Mouse (Mus musculus) layer of hippocampus, adult 18-20 months (tissue): ENCODE data around the gene Faap100. TPM values are rescaled to one million over a fixed set of nuclear protein-coding genes. Genes with fewer than 3 reads are reported as not detected.

Experiments used
- DNase-seq, 2 experiments: peaks; one replicate each; pipeline ENCODE4 v3.0.0; 2022; ENCODE audit warnings: low spot score in 2 of 2
- microRNA-seq, 2 experiments: library from miRNA; unstranded; fragments of <30 nt; microRNA quantifications; one replicate each; pipeline ENCODE4 v1.2.0; 2021
- total RNA-seq, 2 experiments: library from RNA; stranded (reverse); gene quantifications; 2 replicates each; pipeline ENCODE4 v1.2.3; 2021

The Faap100 gene
- total RNA-seq, 2 experiments from 2014 or later, result 16.7 to 18.4 TPM

GRCm38 (mm10) chr11:120335431-120336021 is 43.0 kb downstream of the Faap100 start:
- DNase-seq, result no peak

GRCm38 (mm10) chr11:120320156-120320555 is 58.4 kb downstream of the Faap100 start:
- DNase-seq, result no peak

- DNase-seq, result no peak
Measured at GRCm38 (mm10) chr11:120319310-120319709, 59.3 kb downstream of the Faap100 start.

Small RNA genes lying within 50 kb of the gene (microRNA-seq; reads per million reads assigned to microRNA genes)
- 0 reads per million in 2 experiments for gene Gm23419
- 0.59 to 1.7 reads per million in 2 experiments for gene Mir6935

Other genes starting within 250 kb of the Faap100 start
- gene Slc38a10, start 227.4 kb downstream of the Faap100 start, total RNA-seq, result 10 to 100 TPM; 81.4 to 86.5 TPM
- 10 to 100 TPM; 17.6 to 19.0 TPM for gene Bahcc1, start 145.8 kb downstream of the Faap100 start, total RNA-seq
- gene Actg1, start 30.2 kb downstream of the Faap100 start, total RNA-seq, result 1,000 to 10,000 TPM; 1,279 to 1,291 TPM
- under 1 TPM in 1 of 2 experiments, not detected in 1; 0.61 TPM for gene Fscn2, start 17.2 kb downstream of the Faap100 start, total RNA-seq
- 10 to 100 TPM; 60.0 to 61.9 TPM for gene Nploc4, start 58.9 kb upstream of the Faap100 start, total RNA-seq
- gene Tspan10, start 63.9 kb upstream of the Faap100 start, total RNA-seq, result not detected
- gene Pde6g, start 74.7 kb upstream of the Faap100 start, total RNA-seq, result under 1 TPM; 0.43 to 0.82 TPM
- gene Oxld1, start 79.3 kb upstream of the Faap100 start, total RNA-seq, result 10 to 100 TPM; 13.1 to 13.5 TPM
- 10 to 100 TPM; 24.6 to 32.9 TPM for gene Ccdc137, start 79.4 kb upstream of the Faap100 start, total RNA-seq
- 10 to 100 TPM; 53.0 to 53.6 TPM for gene Arl16, start 88.8 kb upstream of the Faap100 start, total RNA-seq
- gene Mrpl12, start 105.8 kb upstream of the Faap100 start, total RNA-seq, result 10 to 100 TPM; 65.1 to 67.5 TPM
- gene Slc25a10, start 113.1 kb upstream of the Faap100 start, total RNA-seq, result 10 to 100 TPM; 18.9 to 19.3 TPM
- not detected for gene Gcgr, start 151.9 kb upstream of the Faap100 start, total RNA-seq
- 10 to 100 TPM; 68.8 to 74.5 TPM for gene Mcrip1, start 171.0 kb upstream of the Faap100 start, total RNA-seq
- gene Ppp1r27, start 172.4 kb upstream of the Faap100 start, total RNA-seq, result not detected
- 100 to 1,000 TPM; 122 to 132 TPM for gene P4hb, start 194.5 kb upstream of the Faap100 start, total RNA-seq
- gene Arhgdia, start 202.9 kb upstream of the Faap100 start, total RNA-seq, result 100 to 1,000 TPM; 293 to 295 TPM
- gene Alyref, start 219.6 kb upstream of the Faap100 start, total RNA-seq, result 10 to 100 TPM; 60.5 to 70.0 TPM
- gene Anapc11, start 219.7 kb upstream of the Faap100 start, total RNA-seq, result 10 to 100 TPM; 93.5 to 97.0 TPM
- 1 to 10 TPM in 1 of 2 experiments, under 1 TPM in 1; 0.89 to 1.4 TPM for gene Npb, start 229.7 kb upstream of the Faap100 start, total RNA-seq
- gene Pcyt2, start 239.2 kb upstream of the Faap100 start, total RNA-seq, result 100 to 1,000 TPM; 118 to 128 TPM
- gene Sirt7, start 246.5 kb upstream of the Faap100 start, total RNA-seq, result 10 to 100 TPM; 35.4 to 41.5 TPM